In the genomic region with DNA sequence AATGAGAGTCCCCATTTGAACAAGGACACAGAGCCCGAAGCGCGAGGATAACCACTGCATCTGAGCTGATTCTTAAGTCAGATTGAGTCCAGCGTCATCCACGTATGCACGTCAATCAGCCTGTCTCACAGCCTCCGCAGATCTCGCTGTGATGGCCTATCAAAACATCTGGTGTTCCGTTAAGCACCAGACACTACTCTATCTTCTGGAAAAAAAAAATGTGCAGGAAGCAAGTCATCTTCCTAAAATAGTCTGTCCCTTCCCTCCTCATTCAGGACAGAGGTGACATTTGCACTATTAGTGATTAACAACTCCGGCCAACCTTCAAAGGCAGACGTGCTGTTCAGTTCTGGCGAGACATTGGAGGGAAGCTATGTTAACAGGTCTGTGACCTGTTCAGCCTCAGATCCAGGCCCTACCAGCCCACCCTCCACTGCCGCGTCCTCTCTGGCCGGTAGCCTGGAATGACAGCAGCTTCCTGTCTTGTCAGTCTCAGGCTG, we compare ENCODE assay signal across 9 mouse cellular contexts.
DNase-seq lines count a peak whose midpoint lies in the region; ATAC-seq and TF ChIP-seq lines count a peak whose summit lies in the region.
"Had no signal": no experiment of that assay in that cellular context is flagged by ENCODE, and none has a peak within 500 bp of the region (broad histone marks: within the 10 kb centered on the region; RNA-seq: fewer than 3 reads in every experiment).

No protein-coding gene starts in this region.

- no peak overlapping the region for H3K27ac ChIP-seq in liver, embryonic 12.5 days

- H3K9me3 ChIP-seq in E14TG2a.4 (ENCODE audit: low read length), result no peaks in the 10 kb centered on the region
- H3K9me3 ChIP-seq in liver, embryonic 12.5 days (replicated peaks), result no peaks in the 10 kb centered on the region

- peaks cover 82% of the 10 kb centered on the region for H3K4me1 ChIP-seq in E14TG2a.4 (replicated peaks; ENCODE audit: low read depth, low read length)
- peaks cover 45% of the 10 kb centered on the region for H3K4me1 ChIP-seq in liver, embryonic 12.5 days

- peak; percentile 58 for DNase-seq in adrenal gland, postnatal 14 days
- peak; percentile 57 for DNase-seq in heart, postnatal 25 days (ENCODE audit: low spot score)
- DNase-seq in right cerebral cortex, postnatal 14 days, result no peak
- no peak for DNase-seq in right cerebral cortex, postnatal 4 days
- no peak for DNase-seq in thymus, postnatal 25 days
- DNase-seq: thymus, postnatal 4 days had no signal

- 14% methylated on average over 15 of the region's 15 CpGs for WGBS in liver, embryonic 12.5 days (ENCODE audit: insufficient replicate concordance)

- ATAC-seq in liver, embryonic 12.5 days, result no peak
- ATAC-seq in megakaryocyte progenitor cell, adult 5-6 weeks (replicated peaks; ENCODE audit: poor library complexity), result no peak

- H3K4me2 ChIP-seq in liver, embryonic 12.5 days, result 0 out of 2 replicates have a peak overlapping the region, but pooled peaks have one; percentile 4

- no peak for TF ChIP-seq CTCF in E14TG2a.4 (conservative IDR thresholded peaks at IDR 0.05; ENCODE audit: low read length)

- H3K9ac ChIP-seq in liver, embryonic 12.5 days, result no peak overlapping the region

- H3K36me3 ChIP-seq in E14TG2a.4 (ENCODE audit: insufficient read depth, low read length), result no peaks in the 10 kb centered on the region
- H3K36me3 ChIP-seq in liver, embryonic 12.5 days, result no peaks in the 10 kb centered on the region

- intact Hi-C loops in heart, postnatal 25 days (cut with DNase I), result no loop called here

- H3K4me3 ChIP-seq in E14TG2a.4 (replicated peaks; ENCODE audit: low read length), result peak overlapping the region; percentile 53
- no peak overlapping the region for H3K4me3 ChIP-seq in liver, embryonic 12.5 days

- H3K27me3 ChIP-seq in E14TG2a.4 (ENCODE audit: insufficient read depth, low read length), result no peaks in the 10 kb centered on the region; the same call in 1 of the 2 replicates
- peaks cover 25% of the 10 kb centered on the region for H3K27me3 ChIP-seq in liver, embryonic 12.5 days (replicated peaks)

Comparison
In these comparisons a context has a peak if more than half of its experiments do, and no peak if none do; other contexts are left out.
1. DNase-seq: peak in adrenal gland, postnatal 14 days (single experiment) and heart, postnatal 25 days (single experiment); none in right cerebral cortex, postnatal 14 days (single experiment), right cerebral cortex, postnatal 4 days (single experiment) and thymus, postnatal 25 days (single experiment).